ENCODE assay signal across 26 mouse cellular contexts in genomic region chr14:9437896-9438295, GRCm38 (mm10).
"Had no signal": no experiment of that assay in that cellular context is flagged by ENCODE, and none has a peak within 500 bp of the region (broad histone marks: within the 10 kb centered on the region; RNA-seq: fewer than 3 reads in every experiment).

No protein-coding gene starts in this region.

- H3K9me3 ChIP-seq: heart, embryonic 10.5 days; heart, embryonic 12.5 days; hindbrain, embryonic 10.5 days; hindbrain, embryonic 12.5 days; intestine, embryonic 15.5 days; limb, embryonic 13.5 days; limb, embryonic 15.5 days; liver, embryonic 12.5 days had no signal

- H3K9ac ChIP-seq: heart, embryonic 12.5 days; hindbrain, embryonic 12.5 days; hindbrain, embryonic 14.5 days; intestine, embryonic 15.5 days; limb, embryonic 13.5 days; limb, embryonic 15.5 days; liver, embryonic 12.5 days; liver, embryonic 14.5 days had no signal

- ATAC-seq: hindbrain, embryonic 16.5 days; inflammation-experienced regulatory T-cells, adult 6 months; intestine, embryonic 15.5 days; intestine, postnatal 0 days had no signal

- H3K27me3 ChIP-seq: heart, embryonic 12.5 days; hindbrain, embryonic 12.5 days; intestine, embryonic 15.5 days; limb, embryonic 13.5 days; limb, embryonic 15.5 days; liver, embryonic 12.5 days had no signal

- H3K36me3 ChIP-seq: heart, embryonic 10.5 days; heart, embryonic 12.5 days; hindbrain, embryonic 10.5 days; hindbrain, embryonic 12.5 days; intestine, embryonic 15.5 days; limb, embryonic 13.5 days; limb, embryonic 15.5 days; liver, embryonic 12.5 days had no signal

- DNase-seq: gastrocnemius, adult 2 months; gastrocnemius, postnatal 10 days; gastrocnemius, postnatal 25 days; heart, adult 18-20 months; heart, postnatal 10 days; heart, postnatal 4 days; kidney, adult 18-20 months; kidney, adult 8-10 months; kidney, postnatal 10 days; kidney, postnatal 25 days; kidney, postnatal 4 days; layer of hippocampus, adult 9-11 months; layer of hippocampus, postnatal 36 days had no signal

- H3K4me2 ChIP-seq: heart, embryonic 12.5 days; hindbrain, embryonic 12.5 days; hindbrain, embryonic 14.5 days; intestine, embryonic 15.5 days; limb, embryonic 13.5 days; limb, embryonic 15.5 days; liver, embryonic 12.5 days had no signal

- H3K4me1 ChIP-seq: hindbrain, embryonic 10.5 days; hindbrain, embryonic 12.5 days; intestine, embryonic 15.5 days; limb, embryonic 13.5 days; limb, embryonic 15.5 days; liver, embryonic 12.5 days had no signal

- H3K27ac ChIP-seq: gastrocnemius, adult 2 months; heart, embryonic 10.5 days; hindbrain, embryonic 10.5 days; hindbrain, embryonic 12.5 days; hindbrain, embryonic 14.5 days; intestine, embryonic 15.5 days; limb, embryonic 13.5 days; limb, embryonic 15.5 days; liver, embryonic 12.5 days; liver, embryonic 14.5 days had no signal

- H3K4me3 ChIP-seq: gastrocnemius, adult 2 months; heart, embryonic 10.5 days; heart, embryonic 12.5 days; hindbrain, embryonic 10.5 days; hindbrain, embryonic 12.5 days; intestine, embryonic 15.5 days; limb, embryonic 13.5 days; limb, embryonic 15.5 days; liver, embryonic 12.5 days had no signal
